In genomic region chr1:73188796-73189195, GRCm38 (mm10) we compare ENCODE assay signal across 12 mouse cellular contexts.
DNase-seq lines count a peak whose midpoint lies in the region; ATAC-seq and TF ChIP-seq lines count a peak whose summit lies in the region.
"Had no signal": no experiment of that assay in that cellular context is flagged by ENCODE, and none has a peak within 500 bp of the region (broad histone marks: within the 10 kb centered on the region; RNA-seq: fewer than 3 reads in every experiment).

No protein-coding gene starts in this region.

- peak; percentile 58 for DNase-seq in kidney, adult 11 months
- DNase-seq in heart, adult 8-10 months (ENCODE audit: low spot score): peak; percentile 83
- peak; percentile 18 to 21 for DNase-seq in heart, postnatal 36 days
- peak; percentile 30 for DNase-seq in lung, postnatal 0 days (ENCODE audit: low spot score)
- no peak for DNase-seq in testis, postnatal 14 days (ENCODE audit: low spot score)
- no peak for DNase-seq in urinary bladder, postnatal 4 days (ENCODE audit: low spot score in 2 of 2)
- DNase-seq: cerebellum, adult 9-11 months had no signal

- TF ChIP-seq CTCF in lung, postnatal 0 days (IDR thresholded peaks at IDR 0.05): no peak

- H3K27me3 ChIP-seq in kidney, embryonic 15.5 days: no peaks in the 10 kb centered on the region
- no peaks in the 10 kb centered on the region for H3K27me3 ChIP-seq in lung, postnatal 0 days (replicated peaks; ENCODE audit: insufficient read depth, low read length)
- no peaks in the 10 kb centered on the region for H3K27me3 ChIP-seq in hindbrain, embryonic 13.5 days
- H3K27me3 ChIP-seq: embryonic facial prominence, embryonic 15.5 days; hindbrain, embryonic 12.5 days had no signal

- 81% methylated on average over 2 of the region's 2 CpGs for WGBS in kidney, embryonic 15.5 days
- 64% methylated on average over 2 of the region's 2 CpGs for WGBS in lung, postnatal 0 days
- 55% methylated on average over 2 of the region's 2 CpGs for WGBS in hindbrain, embryonic 13.5 days

- peak; percentile 57; the same call in 1 of the 2 replicates for TF ChIP-seq EP300 in lung, postnatal 0 days (IDR thresholded peaks at IDR 0.05)

- no peak for ATAC-seq in kidney, embryonic 15.5 days (replicated peaks; ENCODE audit: low FRiP score)
- peak; percentile 81 for ATAC-seq in lung, postnatal 0 days
- no peak for ATAC-seq in hindbrain, embryonic 13.5 days (ENCODE audit: low FRiP score)

- no peaks in the 10 kb centered on the region for H3K9me3 ChIP-seq in kidney, embryonic 15.5 days (replicated peaks)
- H3K9me3 ChIP-seq in lung, postnatal 0 days (ENCODE audit: low read length): no peaks in the 10 kb centered on the region
- H3K9me3 ChIP-seq in hindbrain, embryonic 13.5 days: no peaks in the 10 kb centered on the region
- H3K9me3 ChIP-seq: embryonic facial prominence, embryonic 15.5 days; hindbrain, embryonic 12.5 days had no signal

- no peaks in the 10 kb centered on the region for H3K4me1 ChIP-seq in kidney, embryonic 15.5 days
- H3K4me1 ChIP-seq in lung, postnatal 0 days (ENCODE audit: insufficient read depth, low read depth, low read length): no peaks in the 10 kb centered on the region
- H3K4me1 ChIP-seq in hindbrain, embryonic 13.5 days (replicated peaks): no peaks in the 10 kb centered on the region
- H3K4me1 ChIP-seq: embryonic facial prominence, embryonic 15.5 days; hindbrain, embryonic 12.5 days had no signal

- intact Hi-C loops in heart, postnatal 36 days (cut with DNase I): loop anchor here (2.0 to 5.0 kb wide), 3 partner anchors 80 to 311 kb away; no protein-coding TSS in a partner anchor

- H3K36me3 ChIP-seq in kidney, embryonic 15.5 days: no peaks in the 10 kb centered on the region
- no peaks in the 10 kb centered on the region for H3K36me3 ChIP-seq in lung, postnatal 0 days (ENCODE audit: insufficient read depth, low read length)
- no peaks in the 10 kb centered on the region for H3K36me3 ChIP-seq in hindbrain, embryonic 13.5 days
- H3K36me3 ChIP-seq: embryonic facial prominence, embryonic 15.5 days; hindbrain, embryonic 12.5 days had no signal

- H3K4me3 ChIP-seq in kidney, embryonic 15.5 days (replicated peaks): no peak overlapping the region
- H3K4me3 ChIP-seq in lung, postnatal 0 days (ENCODE audit: low read depth, low read length): no peak overlapping the region
- H3K4me3 ChIP-seq in hindbrain, embryonic 13.5 days: no peak overlapping the region
- H3K4me3 ChIP-seq: embryonic facial prominence, embryonic 15.5 days; hindbrain, embryonic 12.5 days; myocyte had no signal

- no peak overlapping the region for H3K4me2 ChIP-seq in kidney, embryonic 15.5 days
- no peak overlapping the region for H3K4me2 ChIP-seq in lung, postnatal 0 days (replicated peaks; ENCODE audit: low read depth, low read length)
- H3K4me2 ChIP-seq in hindbrain, embryonic 13.5 days: no peak overlapping the region
- H3K4me2 ChIP-seq: embryonic facial prominence, embryonic 15.5 days; hindbrain, embryonic 12.5 days had no signal

- no peak overlapping the region for H3K9ac ChIP-seq in kidney, embryonic 15.5 days
- no peak overlapping the region for H3K9ac ChIP-seq in lung, postnatal 0 days (replicated peaks; ENCODE audit: low read depth)
- no peak overlapping the region for H3K9ac ChIP-seq in hindbrain, embryonic 13.5 days
- H3K9ac ChIP-seq: embryonic facial prominence, embryonic 15.5 days; hindbrain, embryonic 12.5 days had no signal

- no peak overlapping the region for H3K27ac ChIP-seq in kidney, embryonic 15.5 days
- no peak overlapping the region for H3K27ac ChIP-seq in lung, postnatal 0 days (ENCODE audit: low read length)
- H3K27ac ChIP-seq in hindbrain, embryonic 13.5 days: no peak overlapping the region
- H3K27ac ChIP-seq: embryonic facial prominence, embryonic 15.5 days; hindbrain, embryonic 12.5 days had no signal

Comparison
In these comparisons a context has a peak if more than half of its experiments do, and no peak if none do; other contexts are left out.
1. DNase-seq: peak in kidney, adult 11 months (single experiment), heart, adult 8-10 months (single experiment), heart, postnatal 36 days (2 of 2) and lung, postnatal 0 days (single experiment); none in testis, postnatal 14 days (single experiment) and urinary bladder, postnatal 4 days (0 of 2).